Mouse (Mus musculus) T-helper 17 cell (primary cell): ENCODE measurements around the gene Capn7.

Experiments used
- in situ Hi-C, 2 experiments: fragments of 300-600 bp; cut with MboI, MseI; formaldehyde crosslinking; loops; 1 replicate in 1 of 2; 2 replicates in 1 of 2; pipeline ENCODE4 v1.15.1; 2025; ENCODE audit warnings: high pct_unique_total_duplicates in 2 of 2

Capn7 gene

GRCm38 (mm10) chr14:31410737-31411136, 74.3 kb downstream of the Capn7 start:
- in situ Hi-C loops, result no loop called here

- in situ Hi-C loops, result no loop called here
These were observed 76.2 kb downstream of the Capn7 start for GRCm38 (mm10) chr14:31412651-31413056.

- in situ Hi-C loops, result no loop called here
These were observed 77.1 kb downstream of the Capn7 start for GRCm38 (mm10) chr14:31413475-31414086.

GRCm38 (mm10) chr14:31414235-31414966, 78.0 kb downstream of the Capn7 start:
- in situ Hi-C loops, result no loop called here

- in situ Hi-C loops, result no loop called here
These were observed 78.5 kb downstream of the Capn7 start for GRCm38 (mm10) chr14:31414967-31415376.

- in situ Hi-C loops, result no loop called here
These were observed 80.0 kb downstream of the Capn7 start for GRCm38 (mm10) chr14:31416411-31416810.

- in situ Hi-C loops, result no loop called here
These were observed 80.6 kb downstream of the Capn7 start for GRCm38 (mm10) chr14:31416835-31417549.

- in situ Hi-C loops, result no loop called here
These were observed 82.8 kb downstream of the Capn7 start for GRCm38 (mm10) chr14:31419279-31419678.

- in situ Hi-C loops, result no loop called here
These were observed 83.7 kb downstream of the Capn7 start for GRCm38 (mm10) chr14:31420135-31420534.

- in situ Hi-C loops, result no loop called here
These were observed 84.1 kb downstream of the Capn7 start for GRCm38 (mm10) chr14:31420562-31420961.

GRCm38 (mm10) chr14:31420985-31421384, 84.5 kb downstream of the Capn7 start:
- in situ Hi-C loops, result no loop called here
